Mouse (Mus musculus): ENCODE data around the gene Tpm3.
"Not testable (repeated sequence)": the region's sequence is repeated elsewhere in the genome, so short reads cannot be mapped to it uniquely, and the experiment has no call there.

The Tpm3 gene

GRCm38 (mm10) chr3:90083698-90084324 is 11.4 kb downstream of the Tpm3 start:
- peak; percentile 30 to 43 for DNase-seq (ENCODE audit: low spot score in 2 of 2)

GRCm38 (mm10) chr3:90084790-90085189 is 12.3 kb downstream of the Tpm3 start:
- no peak for DNase-seq (ENCODE audit: low spot score in 2 of 2)

- DNase-seq (ENCODE audit: low spot score in 2 of 2), result no peak
Observed at GRCm38 (mm10) chr3:90085281-90085680, 12.8 kb downstream of the Tpm3 start.

- DNase-seq (ENCODE audit: low spot score in 2 of 2), result no peak
Observed at GRCm38 (mm10) chr3:90086068-90086467, 13.6 kb downstream of the Tpm3 start.

- no peak for DNase-seq (ENCODE audit: low spot score in 2 of 2)
Observed at GRCm38 (mm10) chr3:90088617-90089016, 16.2 kb downstream of the Tpm3 start.

GRCm38 (mm10) chr3:90090892-90091291 is 18.4 kb downstream of the Tpm3 start:
- DNase-seq (ENCODE audit: low spot score in 2 of 2), result no peak

GRCm38 (mm10) chr3:90094453-90094852 is 22.0 kb downstream of the Tpm3 start:
- no peak for DNase-seq (ENCODE audit: low spot score in 2 of 2)

- DNase-seq (ENCODE audit: low spot score in 2 of 2), result no peak
Observed at GRCm38 (mm10) chr3:90097928-90098327, 25.5 kb downstream of the Tpm3 start.

GRCm38 (mm10) chr3:90101010-90101409 is 28.6 kb downstream of the Tpm3 start:
- DNase-seq (ENCODE audit: low spot score in 2 of 2), result no peak

- DNase-seq (ENCODE audit: low spot score in 2 of 2), result no peak
Observed at GRCm38 (mm10) chr3:90101673-90102072, 29.2 kb downstream of the Tpm3 start.

- DNase-seq (ENCODE audit: low spot score in 2 of 2), result no peak
Observed at GRCm38 (mm10) chr3:90102239-90102638, 29.8 kb downstream of the Tpm3 start.

- no peak for DNase-seq (ENCODE audit: low spot score in 2 of 2)
Observed at GRCm38 (mm10) chr3:90103176-90103575, 30.7 kb downstream of the Tpm3 start.

- no peak for DNase-seq (ENCODE audit: low spot score in 2 of 2)
Observed at GRCm38 (mm10) chr3:90103938-90104337, 31.5 kb downstream of the Tpm3 start, which contains the start of gene Nup210l. Nup210l (plus strand) TSS chr3:90104132.

GRCm38 (mm10) chr3:90111706-90112105 is 39.3 kb downstream of the Tpm3 start:
- DNase-seq (ENCODE audit: low spot score in 2 of 2), result peak; percentile 52 to 55

- DNase-seq (ENCODE audit: low spot score in 2 of 2), result peak in 1 of 2 experiments; percentile 34
Observed at GRCm38 (mm10) chr3:90114342-90114741, 41.9 kb downstream of the Tpm3 start.

GRCm38 (mm10) chr3:90115526-90115925 is 43.1 kb downstream of the Tpm3 start:
- no peak for DNase-seq (ENCODE audit: low spot score in 2 of 2)

GRCm38 (mm10) chr3:90118132-90118790 is 45.8 kb downstream of the Tpm3 start:
- no peak for DNase-seq (ENCODE audit: low spot score in 2 of 2)

- DNase-seq (ENCODE audit: low spot score in 2 of 2), result not testable (repeated sequence)
Observed at GRCm38 (mm10) chr3:90122036-90122435, 49.6 kb downstream of the Tpm3 start.

- peak; percentile 74 to 79 for DNase-seq (ENCODE audit: low spot score in 2 of 2)
Observed at GRCm38 (mm10) chr3:90125710-90126109, 53.3 kb downstream of the Tpm3 start.

GRCm38 (mm10) chr3:90127881-90128280 is 55.4 kb downstream of the Tpm3 start:
- no peak for DNase-seq (ENCODE audit: low spot score in 2 of 2)

- no peak for DNase-seq (ENCODE audit: low spot score in 2 of 2)
Observed at GRCm38 (mm10) chr3:90132745-90133144, 60.3 kb downstream of the Tpm3 start.

- DNase-seq (ENCODE audit: low spot score in 2 of 2), result no peak
Observed at GRCm38 (mm10) chr3:90133331-90133730, 60.9 kb downstream of the Tpm3 start.

- DNase-seq (ENCODE audit: low spot score in 2 of 2), result no peak
Observed at GRCm38 (mm10) chr3:90134483-90134882, 62.0 kb downstream of the Tpm3 start.

Measured in spleen, postnatal 36 days (tissue).